Mouse (Mus musculus) MEL (cell line): ENCODE data around the gene Cyp4f17. TPM values are rescaled to one million over a fixed set of nuclear protein-coding genes. Genes with fewer than 3 reads are reported as not detected.
"Not testable (repeated sequence)": the region's sequence is repeated elsewhere in the genome, so short reads cannot be mapped to it uniquely, and the experiment has no call there.

Experiments
- DNase-seq: peaks from one replicate; pipeline ENCODE4 v3.0.0; 2011; ENCODE audit warnings: low read depth, low spot score
- H3K27ac ChIP-seq: 2 replicates; pipeline ENCODE4 v1.5.1; 2012; ENCODE audit warnings: low read depth, mild to moderate bottlenecking, control low read depth, low read length, moderate library complexity; ENCODE audit not compliant: control insufficient read depth
- H3K27me3 ChIP-seq, 2 experiments: fragments of 150-350 bp in 1 of 2; sonication (generic) in 1 of 2; 2 replicates each; pipeline ENCODE4 v1.6.1; 2012; ENCODE audit warnings: low read length in 2 of 2, mild to moderate bottlenecking in 2 of 2, improper control_type of control experiment in 1 of 2, moderate library complexity in 1 of 2; ENCODE audit not compliant: insufficient read depth in 2 of 2, control insufficient read depth in 1 of 2
- H3K36me3 ChIP-seq, 2 experiments: 2 replicates each; pipeline ENCODE4 v1.6.1; 2012 to 2014; ENCODE audit warnings: low read length in 2 of 2, improper control_type of control experiment in 1 of 2, inconsistent platforms in 1 of 2, mild to moderate bottlenecking in 1 of 2; ENCODE audit not compliant: insufficient read depth in 2 of 2, control insufficient read depth in 1 of 2
- H3K4me1 ChIP-seq, 2 experiments: fragments of 150-350 bp in 1 of 2; sonication (generic) in 1 of 2; 2 replicates each; pipeline ENCODE4 v1.6.1; 2012; ENCODE audit warnings: low read length in 2 of 2, improper control_type of control experiment in 1 of 2, mild to moderate bottlenecking in 1 of 2; ENCODE audit not compliant: insufficient read depth in 2 of 2, control insufficient read depth in 1 of 2
- H3K4me3 ChIP-seq, 2 experiments: fragments of 150-350 bp in 1 of 2; sonication (generic) in 1 of 2; 2 replicates each; pipeline ENCODE4 v1.5.1; 2012; ENCODE audit warnings: low read depth in 2 of 2, low read length in 2 of 2, mild to moderate bottlenecking in 2 of 2, moderate library complexity in 2 of 2, control low read depth in 1 of 2, improper control_type of control experiment in 1 of 2; ENCODE audit not compliant: control insufficient read depth in 1 of 2, insufficient read depth in 1 of 2
- H3K79me2 ChIP-seq: 2 replicates; pipeline ENCODE4 v1.6.1; 2012; ENCODE audit warnings: mild to moderate bottlenecking, low read length, moderate library complexity; ENCODE audit not compliant: control insufficient read depth, poor library complexity, insufficient read depth
- H3K9ac ChIP-seq: 2 replicates; pipeline ENCODE4 v1.6.1; 2012; ENCODE audit warnings: low read depth, mild to moderate bottlenecking, control low read depth, low read length, moderate library complexity; ENCODE audit not compliant: control insufficient read depth, poor library complexity, severe bottlenecking
- H3K9me3 ChIP-seq: fragments of 150-350 bp; sonication (generic); replicated peaks from 2 replicates; pipeline ENCODE4 v1.6.1; 2012; ENCODE audit warnings: mild to moderate bottlenecking, low read length, improper control_type of control experiment, moderate library complexity; ENCODE audit not compliant: insufficient read depth
- BHLHE40 ChIP-seq: IDR thresholded peaks from 2 replicates; pipeline ENCODE4 v1.6.1; 2012; ENCODE audit warnings: low read depth, mild to moderate bottlenecking, inconsistent platforms, low read length, improper control_type of control experiment, borderline replicate concordance
- CHD1 ChIP-seq: IDR thresholded peaks from 2 replicates; pipeline ENCODE4 v1.6.1; 2012; ENCODE audit warnings: low read depth, mild to moderate bottlenecking, inconsistent platforms, low read length, improper control_type of control experiment
- CHD2 ChIP-seq: IDR thresholded peaks from 2 replicates; pipeline ENCODE4 v1.6.1; 2011; ENCODE audit warnings: low read length, improper control_type of control experiment
- CTCF ChIP-seq, 3 experiments: IDR thresholded peaks in 2 of 3; conservative IDR thresholded peaks in 1 of 3; 2 replicates each; pipeline ENCODE4 v1.5.1; 2011 to 2012; ENCODE audit warnings: low read length in 3 of 3, low read depth in 2 of 3, mild to moderate bottlenecking in 2 of 3, improper control_type of control experiment in 1 of 3, inconsistent platforms in 1 of 3, mixed read lengths in 1 of 3, moderate library complexity in 1 of 3; ENCODE audit not compliant: control insufficient read depth in 1 of 3, insufficient read depth in 1 of 3, poor library complexity in 1 of 3, severe bottlenecking in 1 of 3
- ETS1 ChIP-seq: IDR thresholded peaks from 2 replicates; pipeline ENCODE4 v1.6.1; 2012; ENCODE audit warnings: low read depth, mild to moderate bottlenecking, inconsistent platforms, low read length, improper control_type of control experiment, moderate library complexity
- GABPA ChIP-seq: IDR thresholded peaks from 2 replicates; pipeline ENCODE4 v1.6.1; 2012; ENCODE audit warnings: low read depth, mild to moderate bottlenecking, inconsistent platforms, low read length, improper control_type of control experiment, moderate library complexity
- GATA1 ChIP-seq: IDR thresholded peaks from 2 replicates; pipeline ENCODE4 v1.6.1; 2011; ENCODE audit warnings: low read depth, low read length, improper control_type of control experiment
- HCFC1 ChIP-seq: IDR thresholded peaks from 2 replicates; pipeline ENCODE4 v1.6.1; 2012; ENCODE audit warnings: low read depth, mild to moderate bottlenecking, inconsistent platforms, low read length, improper control_type of control experiment, moderate library complexity
- MAFK ChIP-seq: IDR thresholded peaks from 2 replicates; pipeline ENCODE4 v1.6.1; 2011; ENCODE audit warnings: low read depth, mild to moderate bottlenecking, low read length, improper control_type of control experiment, borderline replicate concordance
- MYC ChIP-seq: IDR thresholded peaks from 2 replicates; pipeline ENCODE4 v1.6.1; 2011; ENCODE audit warnings: low read depth, mild to moderate bottlenecking, low read length, improper control_type of control experiment, moderate library complexity
- NELFE ChIP-seq: IDR thresholded peaks from 2 replicates; pipeline ENCODE4 v1.6.1; 2011; ENCODE audit warnings: low read depth, low read length, improper control_type of control experiment
- POLR2A ChIP-seq, 2 experiments: IDR thresholded peaks; 2 replicates each; pipeline ENCODE4 v1.6.1; 2011 to 2012; ENCODE audit warnings: low read length in 2 of 2, mild to moderate bottlenecking in 2 of 2, control low read depth in 1 of 2, improper control_type of control experiment in 1 of 2, low read depth in 1 of 2, moderate library complexity in 1 of 2; ENCODE audit not compliant: control insufficient read depth in 1 of 2, insufficient read depth in 1 of 2, poor library complexity in 1 of 2
- POLR2AphosphoS2 ChIP-seq: IDR thresholded peaks from 2 replicates; pipeline ENCODE4 v1.6.1; 2011; ENCODE audit warnings: low read length, improper control_type of control experiment
- RAD21 ChIP-seq: IDR thresholded peaks from 2 replicates; pipeline ENCODE4 v1.6.1; 2011; ENCODE audit warnings: mild to moderate bottlenecking, low read depth, low read length, improper control_type of control experiment
- SIN3A ChIP-seq: IDR thresholded peaks from 2 replicates; pipeline ENCODE4 v1.6.1; 2012; ENCODE audit warnings: low read length, improper control_type of control experiment, inconsistent platforms
- SMC3 ChIP-seq: IDR thresholded peaks from 2 replicates; pipeline ENCODE4 v1.6.1; 2011; ENCODE audit warnings: low read depth, low read length, improper control_type of control experiment
- TAL1 ChIP-seq: IDR thresholded peaks from 2 replicates; pipeline ENCODE4 v1.6.1; 2012; ENCODE audit warnings: mild to moderate bottlenecking, inconsistent platforms, low read length, moderate library complexity, mixed read lengths
- TBP ChIP-seq: IDR thresholded peaks from 2 replicates; pipeline ENCODE4 v1.8.0; 2011; ENCODE audit warnings: low read depth, low read length, improper control_type of control experiment
- ZC3H11A ChIP-seq: IDR thresholded peaks from 2 replicates; pipeline ENCODE4 v1.6.1; 2012; ENCODE audit warnings: low read depth, mild to moderate bottlenecking, inconsistent platforms, low read length, improper control_type of control experiment
- ZKSCAN1 ChIP-seq: IDR thresholded peaks from 2 replicates; pipeline ENCODE4 v1.6.1; 2012; ENCODE audit warnings: low read depth, mild to moderate bottlenecking, inconsistent platforms, low read length, improper control_type of control experiment, moderate library complexity
- polyA plus RNA-seq, 2 experiments: library from polyadenylated mRNA; stranded (reverse) in 1 of 2; unstranded in 1 of 2; fragments of >175 nt in 1 of 2; fragments of >200 nt in 1 of 2; gene quantifications; 2 replicates each; pipeline versions ENCODE4 v1.2.1 to v1.2.4; 2012; ENCODE audit warnings: low replicate concordance in 2 of 2, low read depth in 1 of 2; ENCODE audit not compliant: insufficient read length in 2 of 2, insufficient read depth in 1 of 2, missing spikeins in 1 of 2
- total RNA-seq: library from RNA; depleted of rRNA; stranded (reverse); fragments of 300-350 nt; gene quantifications from 2 replicates; pipeline ENCODE4 v1.2.3, GENCODE M21; 2012

Cyp4f17 gene
- total and polyA plus RNA-seq, 3 experiments: 0.42 to 1.8 TPM; not detected in 1

- TF ChIP-seq MYC (no peak), ZC3H11A (peak; percentile 75)
These were observed 11.2 kb upstream of the Cyp4f17 start (continued) for GRCm38 (mm10) chr17:32494601-32495000.

GRCm38 (mm10) chr17:32500511-32500910, 5.3 kb upstream of the Cyp4f17 start:
- DNase-seq, H3K36me3 ChIP-seq, H3K4me3 ChIP-seq, H3K27me3 ChIP-seq, H3K9me3 ChIP-seq, H3K27ac ChIP-seq, H3K79me2 ChIP-seq, H3K4me1 ChIP-seq, H3K9ac ChIP-seq: not testable (repeated sequence)

DNA sequence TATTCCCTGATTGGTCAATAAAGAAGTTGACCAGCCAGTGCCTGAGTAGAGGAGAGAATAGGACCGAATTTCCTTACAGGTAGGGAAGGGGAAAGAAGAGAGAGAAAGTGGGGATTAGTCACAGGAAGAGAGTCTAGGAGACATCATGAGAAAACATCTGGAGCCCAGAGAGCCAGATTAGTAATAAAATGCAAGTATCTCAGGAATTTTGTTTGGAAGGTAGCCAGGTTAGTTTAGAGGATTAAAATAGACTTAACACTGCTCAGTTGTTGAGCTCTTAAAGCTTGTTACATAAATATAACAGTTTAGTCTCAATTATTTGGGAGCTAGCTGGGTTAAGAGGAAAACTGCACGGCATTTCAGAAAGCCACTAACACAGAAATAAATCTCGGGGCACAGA, 4.8 kb upstream of the Cyp4f17 start:
- TF ChIP-seq RAD21 (no peak), TBP (no peak), CHD1 (no peak), POLR2A (IDR thresholded peaks at IDR 0.05; ENCODE audit: control insufficient read depth in 1 of 2, insufficient read depth in 1 of 2, low read depth in 1 of 2, low read length in 2 of 2, poor library complexity in 1 of 2) (no peak), BHLHE40 (no peak), CHD2 (no peak), GATA1 (no peak), ETS1 (no peak), MYC (no peak), GABPA (no peak), NELFE (no peak), POLR2AphosphoS2 (no peak), MAFK (no peak), SMC3 (no peak), TAL1 (no peak), SIN3A (no peak), HCFC1 (no peak), ZKSCAN1 (no peak), CTCF (IDR thresholded peaks at IDR 0.05 in 2 of 3, conservative IDR thresholded peaks at IDR 0.05 in 1 of 3; ENCODE audit: control insufficient read depth in 1 of 3, insufficient read depth in 1 of 3, low read depth in 2 of 3, low read length in 3 of 3, poor library complexity in 1 of 3, severe bottlenecking in 1 of 3) (no peak)
- no peak for DNase-seq

More for the DNA sequence above, 4.8 kb upstream of the Cyp4f17 start:
- no peak overlapping the region for H3K27ac ChIP-seq
- H3K36me3 ChIP-seq: peaks cover 0 to 2% of the 10 kb centered on the region in 2 experiments; a peak in 1 of 4 replicates
- no peak overlapping the region for H3K9ac ChIP-seq
- no peaks in the 10 kb centered on the region for H3K9me3 ChIP-seq
- H3K4me1 ChIP-seq: peaks cover 3 to 4% of the 10 kb centered on the region in 2 experiments
- peaks cover 0 to 1% of the 10 kb centered on the region in 2 experiments; a peak in 1 of 4 replicates for H3K27me3 ChIP-seq
- no peaks in the 10 kb centered on the region; the same call in 1 of the 2 replicates for H3K79me2 ChIP-seq
- H3K4me3 ChIP-seq: no peak overlapping the region
